Mouse (Mus musculus) 3T3-L1 (cell line): Measurements from ENCODE around the gene Plod3.

Experiments
- DNase-seq: peaks from one replicate; pipeline ENCODE4 v3.0.0-alpha.2; 2015; ENCODE audit warnings: low read depth, low spot score

Gene Plod3

GRCm38 (mm10) chr5:137015913-137016312, 29.1 kb downstream of the Plod3 start:
- peak; percentile 93 for DNase-seq

DNA sequence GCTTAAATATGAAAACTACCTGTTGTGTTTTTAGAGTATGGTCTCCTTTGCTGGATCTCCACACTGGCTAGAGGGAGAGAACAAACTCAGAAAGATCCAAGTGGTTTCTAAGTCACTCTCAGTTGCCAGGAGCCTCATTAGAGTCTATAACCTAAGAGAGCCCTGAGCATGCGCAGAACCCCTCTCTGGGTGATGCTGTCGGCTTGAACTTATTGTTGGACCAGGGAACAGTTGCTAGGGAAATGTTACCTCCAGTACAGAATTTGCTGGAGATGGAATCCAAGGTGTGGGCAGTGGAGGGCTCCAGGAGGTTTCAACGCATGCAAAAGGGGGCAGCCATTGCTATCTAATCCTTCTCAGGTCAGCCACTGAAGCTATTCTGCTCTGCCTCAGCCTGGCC, 37.5 kb downstream of the Plod3 start:
- no peak for DNase-seq

- peak; percentile 78 for DNase-seq
Measured at GRCm38 (mm10) chr5:137025132-137025531, 38.3 kb downstream of the Plod3 start.

- no peak for DNase-seq
Measured at GRCm38 (mm10) chr5:137026092-137026491, 39.3 kb downstream of the Plod3 start, which contains the start of gene Vgf. Gene Vgf, plus strand, starts transcription at chr5:137026392.

- DNase-seq = no peak
Measured at GRCm38 (mm10) chr5:137028561-137029272, 41.9 kb downstream of the Plod3 start.

- DNase-seq = no peak
Measured at GRCm38 (mm10) chr5:137029273-137029585, 42.4 kb downstream of the Plod3 start.

- DNase-seq = peak; percentile 97
Measured at GRCm38 (mm10) chr5:137029643-137030415, 43.0 kb downstream of the Plod3 start.

GRCm38 (mm10) chr5:137030416-137030810, 43.6 kb downstream of the Plod3 start:
- DNase-seq = no peak

DNA sequence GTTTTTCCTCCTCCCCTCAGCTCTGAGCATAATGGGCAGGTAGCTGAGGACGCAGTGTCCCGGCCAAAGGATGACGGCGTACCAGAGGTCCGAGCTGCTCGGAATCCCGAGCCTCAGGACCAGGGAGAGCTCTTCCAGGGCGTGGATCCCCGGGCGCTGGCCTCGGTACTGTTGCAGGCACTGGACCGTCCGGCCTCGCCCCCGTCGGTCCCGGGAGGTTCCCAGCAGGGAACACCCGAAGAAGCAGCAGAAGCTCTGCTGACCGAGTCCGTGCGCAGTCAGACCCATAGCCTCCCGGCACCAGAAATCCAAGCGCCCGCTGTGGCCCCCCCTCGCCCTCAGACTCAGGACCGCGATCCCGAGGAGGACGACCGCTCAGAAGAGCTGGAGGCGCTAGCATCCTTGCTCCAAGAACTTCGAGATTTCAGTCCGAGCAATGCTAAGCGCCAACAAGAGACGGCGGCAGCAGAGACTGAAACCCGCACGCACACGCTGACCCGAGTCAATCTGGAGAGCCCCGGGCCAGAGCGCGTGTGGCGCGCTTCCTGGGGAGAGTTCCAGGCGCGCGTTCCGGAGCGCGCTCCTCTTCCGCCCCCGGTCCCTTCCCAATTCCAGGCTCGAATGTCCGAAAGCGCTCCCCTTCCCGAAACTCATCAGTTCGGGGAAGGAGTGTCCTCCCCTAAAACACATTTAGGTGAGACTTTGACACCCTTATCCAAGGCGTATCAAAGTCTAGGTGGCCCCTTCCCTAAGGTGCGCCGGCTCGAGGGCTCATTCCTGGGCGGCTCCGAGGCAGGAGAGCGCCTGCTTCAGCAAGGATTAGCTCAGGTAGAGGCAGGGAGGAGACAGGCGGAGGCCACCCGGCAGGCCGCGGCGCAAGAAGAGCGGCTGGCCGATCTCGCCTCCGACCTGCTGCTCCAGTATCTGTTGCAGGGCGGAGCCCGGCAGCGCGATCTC, 44.5 kb downstream of the Plod3 start:
- DNase-seq = peak; percentile 64

- no peak for DNase-seq
Measured at GRCm38 (mm10) chr5:137032033-137032421, 45.2 kb downstream of the Plod3 start.

GRCm38 (mm10) chr5:137032641-137033074, 45.8 kb downstream of the Plod3 start:
- DNase-seq = peak; percentile 86

- no peak for DNase-seq
Measured at GRCm38 (mm10) chr5:137036211-137036610, 49.4 kb downstream of the Plod3 start.

DNA sequence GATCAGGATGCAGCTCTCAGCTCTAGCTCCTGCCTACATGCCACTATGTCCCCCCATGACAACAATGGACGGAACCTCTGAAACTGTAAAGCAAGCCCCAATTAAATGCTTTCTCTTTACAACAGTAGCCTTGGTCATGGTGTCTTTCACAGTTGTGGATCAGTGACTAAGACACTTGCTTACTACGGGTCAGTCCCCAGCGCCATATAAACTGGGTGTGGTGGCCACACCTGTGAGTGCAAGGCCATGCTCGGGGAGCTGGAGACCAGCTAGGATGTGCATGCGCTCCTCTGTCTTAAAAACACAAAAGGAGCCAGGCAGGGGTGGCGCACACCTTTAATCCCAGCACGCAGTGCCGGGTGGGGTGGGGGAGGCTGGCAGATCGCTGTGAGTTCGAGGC, 52.6 kb downstream of the Plod3 start:
- DNase-seq = no peak

- DNase-seq = no peak
Measured at GRCm38 (mm10) chr5:137041442-137041841, 54.6 kb downstream of the Plod3 start.

DNA sequence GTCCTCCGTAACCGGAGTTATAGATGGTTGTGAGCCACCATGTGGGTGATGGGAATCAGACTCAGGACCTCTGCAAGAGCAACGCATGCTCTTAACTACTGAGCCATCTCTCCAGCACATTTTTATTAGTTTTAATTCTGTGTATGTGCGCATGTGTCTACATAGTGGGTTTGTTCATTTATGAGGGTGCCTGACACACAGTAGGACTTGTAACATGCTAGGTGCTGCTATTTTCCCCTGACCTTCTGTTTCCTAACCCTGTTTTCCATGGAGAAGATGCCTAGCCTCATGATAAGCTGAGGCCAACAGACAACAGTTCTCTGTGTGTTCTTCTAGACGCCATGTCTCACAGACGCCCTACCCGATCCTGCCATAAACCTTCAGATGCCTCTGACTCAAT, 57.2 kb downstream of the Plod3 start:
- no peak for DNase-seq

DNA sequence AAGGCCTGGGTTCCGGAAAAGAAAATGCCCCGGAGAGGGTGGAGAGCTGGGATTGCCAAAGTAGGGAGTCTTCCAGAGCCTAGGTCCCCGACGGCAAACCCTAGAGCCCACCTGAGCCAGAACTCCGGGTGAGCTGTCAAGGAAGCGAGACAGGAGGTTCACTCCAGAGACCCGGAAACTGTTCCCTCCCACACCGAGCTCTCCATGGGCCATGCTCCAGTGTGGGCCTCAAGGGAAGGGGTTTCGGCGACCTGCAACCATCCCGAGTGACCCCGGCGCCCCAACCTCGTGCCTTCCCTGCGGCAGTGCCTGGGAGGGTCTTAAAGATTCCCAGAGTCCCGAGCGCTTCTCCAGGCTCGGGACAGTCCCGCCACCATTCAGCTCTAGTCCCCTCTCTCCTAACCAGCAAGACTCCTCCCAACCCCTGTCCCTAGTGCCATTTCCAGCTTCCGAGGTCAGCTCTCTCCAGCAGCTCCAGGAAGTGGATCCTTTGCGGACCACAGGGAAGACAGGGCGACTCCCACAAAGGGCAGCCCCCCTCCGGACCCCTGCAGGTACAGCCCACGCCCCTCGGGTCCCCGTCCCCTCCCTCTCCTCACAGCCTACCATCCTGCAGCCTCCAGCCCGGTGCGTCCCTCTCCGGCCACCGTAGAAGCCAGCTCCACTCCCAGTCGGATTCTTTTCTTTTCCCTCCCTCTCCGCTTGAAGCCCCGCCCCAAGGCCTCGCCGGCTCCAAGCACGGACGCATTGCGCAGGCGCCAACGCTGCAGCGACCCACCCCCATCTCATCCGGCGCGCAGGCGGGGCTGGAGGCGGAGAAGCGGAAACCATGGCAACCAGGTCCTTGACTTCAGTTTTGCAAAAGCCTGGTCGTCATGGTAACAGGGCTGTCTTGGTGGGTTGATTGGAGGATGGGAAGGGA, 58.8 kb downstream of the Plod3 start, which contains the start of gene Ap1s1:
TSS of gene Ap1s1 (minus strand) at position 734 of the 922 bp plus-strand sequence.
- DNase-seq = peak; percentile 98
